Mouse (Mus musculus) cortical plate, adult 2 months (tissue): Measurements from ENCODE around the gene Hgfac.

Experiments
- CTCF ChIP-seq: fragments of 200-500 bp; IDR thresholded peaks from 2 replicates; pipeline ENCODE4 v1.5.1; 2011; ENCODE audit warnings: mild to moderate bottlenecking, control low read depth, low read length; ENCODE audit not compliant: insufficient read depth; ENCODE audit errors: extremely low read depth
- POLR2A ChIP-seq: fragments of 200-500 bp; IDR thresholded peaks from 2 replicates; pipeline ENCODE4 v1.6.1; 2011; ENCODE audit warnings: mild to moderate bottlenecking, low read length, control low read depth; ENCODE audit not compliant: insufficient read depth; ENCODE audit errors: extremely low read depth

GRCm38 (mm10) chr5:35056604-35057432 is 15.5 kb downstream of the Hgfac start, which contains the start of gene Dok7:
- TF ChIP-seq POLR2A (no peak), CTCF (no peak)
